Mouse (Mus musculus) cerebellum, adult 9-11 months (tissue): Measurements from ENCODE around the gene Maneal.
A peak's percentile ranks its signal among the peaks of the same experiment; 100 is the strongest.

Experiments
- DNase-seq: peaks from one replicate; pipeline ENCODE4 v3.0.0; 2022

The Maneal gene

DNA sequence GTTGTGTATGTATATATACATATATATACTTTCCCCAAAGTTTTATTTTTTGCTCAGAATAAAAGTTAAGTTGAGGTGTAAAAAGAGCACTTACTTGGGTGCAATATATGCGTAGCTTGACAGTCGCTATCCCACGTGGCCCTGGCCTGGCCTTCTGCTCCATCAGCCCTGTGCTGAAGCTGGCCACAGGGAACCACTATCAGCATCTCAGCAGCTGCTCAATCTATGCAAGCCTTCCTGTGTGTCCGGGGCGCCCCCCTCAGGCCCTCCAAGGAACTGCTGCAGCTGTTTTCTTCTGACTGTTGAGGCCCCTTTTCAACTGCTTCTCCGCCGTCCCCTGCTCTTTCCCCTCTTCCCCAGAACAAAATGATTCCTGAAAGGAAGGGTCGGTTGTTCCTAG, 14.4 kb downstream of the Maneal start:
- DNase-seq, result peak; percentile 82

DNA sequence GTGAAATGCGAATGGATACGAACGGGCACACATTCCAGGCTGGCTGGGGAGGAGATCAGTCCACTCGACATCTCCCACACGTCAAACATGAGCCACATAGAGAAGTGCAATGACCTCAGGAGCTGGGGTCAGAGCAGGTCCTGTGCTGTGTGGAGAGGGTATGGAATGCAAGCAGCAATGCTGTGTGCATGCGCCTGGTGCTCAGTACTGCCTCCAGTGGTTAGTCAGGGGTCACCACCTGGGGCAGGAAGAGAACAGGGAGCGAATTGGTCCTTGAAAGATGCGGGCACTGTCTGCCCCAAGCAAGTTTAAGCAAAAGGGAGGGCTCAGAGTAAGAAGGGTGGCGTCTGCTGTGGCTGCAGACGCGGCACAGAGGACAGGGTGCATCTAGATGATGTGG, 18.5 kb downstream of the Maneal start:
- DNase-seq, result peak; percentile 41

DNA sequence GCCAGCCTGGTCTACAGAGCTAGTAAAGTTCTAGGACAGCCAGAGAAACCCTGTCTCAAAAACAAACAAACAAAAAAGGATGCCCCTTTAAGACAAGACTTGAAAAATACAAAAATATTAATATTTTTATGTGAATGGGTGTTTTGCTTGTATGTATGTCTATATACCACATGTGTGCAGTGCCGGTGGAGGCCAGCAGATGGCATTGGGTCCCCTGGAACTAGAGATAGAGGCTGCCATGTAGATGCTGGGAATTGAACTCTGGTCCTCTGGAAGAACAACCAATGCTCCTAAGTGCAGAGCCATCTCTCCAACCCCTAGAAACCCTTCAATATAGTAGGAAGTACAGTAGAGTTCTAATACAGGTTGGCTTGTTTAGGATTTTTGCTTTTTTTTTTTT, 21.0 kb downstream of the Maneal start:
- no peak for DNase-seq

DNA sequence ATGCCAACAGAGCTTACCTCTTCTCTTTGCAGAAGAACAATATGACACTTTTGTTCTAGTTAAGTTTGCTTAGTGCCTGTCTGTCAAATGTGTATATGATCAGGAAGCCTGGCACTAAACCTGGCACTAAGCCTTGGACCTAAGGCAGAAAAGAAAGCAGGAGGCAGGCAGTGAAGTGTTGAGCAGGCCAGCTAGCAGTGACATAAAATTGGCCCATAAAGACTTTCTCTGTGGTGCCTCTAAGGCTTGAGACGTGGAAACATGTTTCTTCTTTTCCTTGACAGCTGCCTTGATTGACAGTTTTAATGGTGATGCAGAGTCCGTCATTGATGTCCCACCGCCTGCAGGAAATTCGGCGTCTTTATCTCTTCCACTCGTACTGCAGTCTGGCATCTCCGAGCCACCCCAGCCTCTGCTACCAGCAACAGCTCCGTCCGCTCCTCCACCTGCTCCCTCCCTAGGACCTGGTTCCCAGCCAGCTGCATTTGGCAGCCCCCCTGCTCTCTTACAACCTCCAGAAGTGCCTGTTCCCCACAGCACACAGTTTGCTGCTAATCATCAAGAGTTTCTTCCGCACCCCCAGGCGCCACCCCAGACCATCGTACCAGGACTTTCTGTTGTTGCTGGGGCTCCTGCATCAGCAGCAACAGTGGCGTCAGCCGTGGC, 23.8 kb downstream of the Maneal start:
- DNase-seq, result peak; percentile 35

DNA sequence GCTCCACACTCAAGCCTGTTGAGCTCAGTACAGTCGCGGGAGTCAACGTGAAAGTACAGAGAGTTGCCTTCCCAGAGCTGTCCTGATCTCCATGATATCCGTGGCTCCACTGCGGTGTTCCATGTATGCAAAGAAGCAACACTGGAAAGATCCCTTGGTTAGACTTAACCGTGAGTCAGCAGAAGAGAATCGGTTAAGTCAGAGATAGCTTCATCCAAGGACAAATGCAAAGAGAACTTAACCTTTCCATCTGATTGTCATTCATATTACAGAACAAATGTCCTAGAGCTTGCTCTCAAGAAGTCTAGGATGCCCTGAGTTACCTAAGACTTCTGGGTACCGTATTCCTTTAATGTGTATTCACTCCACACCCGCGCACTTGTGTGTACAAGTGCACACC, 29.2 kb downstream of the Maneal start:
- no peak for DNase-seq

DNA sequence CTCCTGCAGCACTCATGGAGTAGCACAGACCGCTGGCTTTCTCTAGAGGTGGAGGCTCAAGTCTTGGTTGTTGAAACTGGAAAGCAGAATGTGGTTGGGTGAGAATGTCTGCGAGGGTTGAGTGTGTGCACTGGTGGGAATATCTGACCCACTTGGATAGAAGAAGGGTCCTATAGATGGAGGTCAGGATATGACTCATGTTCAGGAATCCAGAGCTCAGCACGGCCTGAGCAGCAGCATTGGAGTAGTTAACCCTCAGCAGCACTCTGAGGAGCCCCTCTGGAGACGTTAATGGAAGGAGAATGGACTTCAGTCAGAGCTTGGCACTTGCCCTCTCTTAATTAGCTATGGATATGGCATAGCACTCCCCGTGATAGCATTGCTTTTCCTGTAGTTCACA, 32.3 kb downstream of the Maneal start:
- no peak for DNase-seq

DNA sequence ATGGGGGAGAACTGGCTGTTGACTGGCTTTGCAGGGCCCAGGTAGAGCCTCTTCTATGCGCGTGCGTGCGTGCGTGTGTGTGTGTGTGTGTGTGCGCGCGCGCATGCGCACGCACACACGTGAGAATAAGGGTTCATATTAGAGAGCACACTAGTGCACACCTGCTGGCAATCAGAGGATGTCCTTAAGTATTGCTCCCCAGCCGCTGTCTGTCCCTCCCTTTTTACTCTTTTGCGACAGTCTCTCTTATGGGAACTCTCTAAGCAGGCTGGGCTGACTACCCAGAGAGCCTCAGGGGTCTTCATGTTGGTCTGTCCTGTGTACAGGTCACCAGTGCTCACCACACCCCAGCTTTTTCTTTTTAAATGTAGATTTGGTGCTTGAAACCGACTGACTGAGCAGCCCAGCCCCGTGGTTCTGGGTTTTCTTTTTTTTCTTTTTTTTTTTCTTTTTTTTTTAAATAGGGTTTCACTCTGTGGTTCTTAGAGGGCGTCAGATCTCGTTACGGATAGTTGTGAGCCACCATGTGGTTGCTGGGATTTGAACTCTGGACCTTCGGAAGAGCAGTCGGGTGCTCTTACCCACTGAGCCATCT, 36.5 kb downstream of the Maneal start:
- DNase-seq, result no peak

DNA sequence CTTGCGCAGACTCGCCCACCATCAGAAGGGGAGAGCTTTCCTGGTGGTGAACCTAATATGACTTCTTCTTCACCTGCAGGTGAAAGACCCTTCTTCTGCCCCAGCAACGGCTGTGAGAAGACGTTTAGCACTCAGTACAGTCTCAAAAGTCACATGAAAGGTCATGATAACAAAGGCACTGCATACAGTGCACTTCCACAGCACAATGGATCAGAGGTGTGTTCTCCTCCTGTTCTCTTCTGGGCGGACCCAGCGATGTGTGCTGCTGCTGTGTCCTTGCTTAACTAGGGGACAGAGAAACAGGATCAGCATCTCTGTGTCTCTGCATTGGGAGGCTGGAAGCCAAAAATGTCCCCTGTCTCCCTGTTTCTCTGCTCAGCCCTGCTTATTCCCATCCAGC, 37.0 kb downstream of the Maneal start:
- no peak for DNase-seq

DNA sequence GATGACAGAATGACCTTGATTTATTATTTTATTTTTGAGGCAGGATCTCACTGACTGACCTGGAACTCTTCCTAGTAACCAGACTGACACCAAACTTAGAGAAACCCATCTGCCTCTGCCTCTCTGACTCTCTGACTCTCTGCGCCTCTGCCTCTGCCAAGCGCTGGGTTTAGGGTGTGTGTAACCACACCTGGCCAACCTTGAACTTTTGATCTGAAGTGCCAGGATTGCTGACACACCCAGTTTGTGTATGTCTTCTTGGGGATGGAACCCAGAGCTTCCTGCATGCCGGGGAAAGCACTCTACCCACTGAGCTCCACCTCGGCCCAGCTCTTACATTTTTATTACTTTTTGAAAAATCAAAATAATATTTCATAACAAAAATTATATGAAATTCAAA, 43.1 kb downstream of the Maneal start:
- DNase-seq, result no peak

DNA sequence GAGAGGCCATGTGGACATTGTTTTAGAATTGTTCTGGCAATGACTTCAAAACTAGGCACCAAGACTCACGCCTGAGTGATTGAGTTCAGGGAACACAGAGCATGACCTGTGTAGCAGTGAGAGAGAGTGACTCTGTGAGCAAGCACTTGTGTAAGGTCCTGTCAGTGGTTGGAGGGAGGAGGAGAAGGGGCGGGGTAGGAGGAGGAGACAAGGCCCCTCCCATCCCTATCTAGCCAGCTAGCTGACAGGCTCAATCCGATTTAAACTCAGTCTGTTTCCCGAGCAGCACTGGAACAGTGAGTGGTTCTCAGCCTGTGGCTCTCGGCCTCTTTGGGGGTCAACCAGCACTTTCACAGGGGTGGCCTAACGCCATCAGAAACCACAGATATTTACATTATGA, 44.2 kb downstream of the Maneal start:
- no peak for DNase-seq

DNA sequence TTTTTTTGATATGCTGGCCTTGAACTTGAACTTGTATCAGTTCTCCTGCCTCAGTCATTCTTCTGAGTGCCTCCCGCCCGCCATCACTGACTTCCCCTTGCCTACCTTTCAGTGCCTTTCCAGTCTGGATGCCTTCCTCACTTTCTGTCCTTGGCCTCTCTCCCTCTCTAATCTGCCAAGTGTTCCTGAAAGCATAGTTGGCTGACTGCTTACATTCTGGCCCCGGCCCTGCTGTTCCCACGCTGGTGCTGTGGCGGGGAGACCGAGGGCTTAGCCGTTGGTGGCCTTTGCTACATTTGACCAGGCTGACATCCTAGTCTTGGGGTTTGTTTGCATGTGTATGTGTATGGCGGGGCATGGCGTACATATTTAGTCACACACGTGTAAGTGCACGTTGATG, 46.1 kb downstream of the Maneal start:
- DNase-seq, result peak; percentile 71

DNA sequence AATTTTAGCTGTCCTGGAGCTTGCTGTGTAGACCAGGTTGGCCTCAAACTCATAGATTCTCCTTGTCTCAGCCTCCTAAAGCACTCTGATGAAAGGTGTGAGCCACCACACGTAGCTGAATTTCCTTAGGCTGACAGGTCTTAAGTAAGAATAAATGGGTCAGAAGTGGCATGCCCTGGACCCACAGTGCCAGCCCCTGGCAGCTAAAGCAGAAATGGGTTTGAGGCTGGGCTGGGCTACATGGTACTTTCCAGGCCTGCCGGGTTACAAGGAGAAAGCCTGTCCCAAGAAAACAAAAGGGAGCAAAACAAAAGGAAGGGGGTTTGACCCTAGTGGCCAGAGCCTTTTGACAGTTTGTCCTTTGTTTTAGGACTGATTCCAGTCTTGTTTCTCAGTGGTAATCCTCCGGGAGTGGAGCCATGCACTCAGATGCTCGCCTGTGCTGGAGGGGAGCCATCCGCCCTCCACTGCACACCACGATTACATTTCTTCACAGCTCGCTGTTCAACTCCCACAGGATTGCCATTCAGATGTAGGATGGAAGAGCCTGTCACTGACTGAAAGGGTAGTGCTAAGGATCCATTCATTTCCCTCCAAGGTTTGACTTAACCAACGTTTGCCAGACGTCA, 50.5 kb downstream of the Maneal start:
- DNase-seq, result peak; percentile 44

DNA sequence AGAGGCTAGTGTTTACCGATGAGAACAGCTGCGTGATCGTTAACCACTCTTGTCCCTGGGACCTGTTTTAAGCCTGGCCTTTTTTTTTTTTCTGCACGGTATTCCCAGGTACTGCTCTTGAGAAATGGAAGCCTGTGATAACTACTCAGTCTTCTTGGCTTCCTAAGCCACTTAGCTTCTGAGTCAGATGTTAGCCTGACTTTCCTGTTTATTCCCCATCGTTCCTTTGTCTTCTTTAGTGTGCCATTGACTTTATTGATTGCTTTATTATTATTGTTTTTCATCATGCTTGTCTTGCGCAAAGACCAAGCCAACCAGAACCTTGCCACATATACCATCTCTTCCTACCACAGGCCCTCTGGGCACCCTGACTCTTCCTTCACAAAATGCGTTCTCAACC, 51.9 kb downstream of the Maneal start:
- DNase-seq, result no peak

DNA sequence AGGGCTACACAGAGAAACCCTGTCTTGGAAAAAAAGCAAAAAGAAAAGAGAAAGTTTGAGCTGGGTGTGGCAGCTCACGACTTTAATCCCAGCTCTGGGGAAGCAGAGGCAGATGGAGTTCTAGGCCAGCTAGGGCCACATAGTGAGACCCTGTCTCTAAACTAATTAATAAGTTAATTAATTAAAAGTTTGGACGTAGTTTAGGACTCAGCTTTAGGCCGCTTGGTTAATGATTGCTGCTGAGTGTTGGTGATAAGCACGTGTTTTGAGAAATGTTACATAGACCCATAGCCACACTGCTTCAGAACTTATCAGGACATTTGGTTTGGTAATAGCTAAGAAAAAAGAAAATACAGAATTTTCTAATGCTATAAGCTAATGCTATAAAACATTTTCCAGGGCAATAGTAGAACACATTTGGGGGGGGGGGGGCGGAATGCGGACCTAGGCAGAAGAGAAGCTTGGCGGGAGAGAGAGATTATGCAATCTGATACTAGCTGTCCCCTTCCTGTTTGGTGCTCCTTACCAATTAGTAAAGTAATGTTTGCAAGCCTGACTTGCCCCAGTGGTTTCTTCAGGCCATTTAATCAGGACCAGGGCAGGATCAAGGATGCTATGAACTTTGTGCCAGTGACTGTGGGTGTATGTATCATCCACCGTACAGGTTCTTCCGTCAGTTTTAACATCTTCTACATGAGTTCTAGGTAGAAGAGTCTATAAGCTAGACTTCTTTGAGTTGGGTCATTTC, 52.7 kb downstream of the Maneal start:
- DNase-seq, result no peak

DNA sequence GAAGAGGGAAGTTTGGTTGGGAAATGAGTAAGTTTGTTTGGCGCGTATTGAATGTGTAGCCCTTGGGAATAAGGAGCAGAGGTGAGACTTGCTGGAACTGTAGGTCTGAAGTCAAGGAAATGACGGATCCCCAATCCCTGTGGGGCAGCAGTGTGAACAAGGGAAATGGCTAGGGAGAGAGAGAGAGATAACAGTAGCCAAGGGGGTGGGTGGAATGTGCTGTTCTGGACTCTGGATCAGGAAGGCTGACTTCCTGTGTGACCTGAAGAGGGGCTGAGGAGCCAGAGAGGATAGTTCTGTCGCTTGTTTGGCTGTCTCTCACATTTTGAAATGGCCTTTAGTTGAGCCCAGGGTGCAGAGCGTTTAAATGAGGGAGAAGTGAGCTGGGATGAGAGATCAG, 53.5 kb downstream of the Maneal start:
- no peak for DNase-seq
